Mouse (Mus musculus) erythroblast, embryonic 14.5 days (primary cell): Measurements from ENCODE around the gene Dlx6. TPM values are rescaled to one million over a fixed set of nuclear protein-coding genes. Genes with fewer than 3 reads are reported as not detected.

Experiments
- H3K27me3 ChIP-seq: 2 replicates; pipeline ENCODE4 v1.6.1; 2012; ENCODE audit warnings: inconsistent platforms; ENCODE audit not compliant: control insufficient read depth
- H3K36me3 ChIP-seq: 2 replicates; pipeline ENCODE4 v1.6.1; 2012; ENCODE audit warnings: mild to moderate bottlenecking, inconsistent platforms; ENCODE audit not compliant: control insufficient read depth
- H3K4me1 ChIP-seq: 2 replicates; pipeline ENCODE4 v1.6.1; 2012; ENCODE audit warnings: inconsistent platforms; ENCODE audit not compliant: control insufficient read depth
- H3K4me3 ChIP-seq: replicated peaks from 2 replicates; pipeline ENCODE3; 2012; ENCODE audit warnings: moderate library complexity, mild to moderate bottlenecking, inconsistent platforms
- H3K9me3 ChIP-seq: 2 replicates; pipeline ENCODE4 v1.6.1; 2012; ENCODE audit warnings: low read length, inconsistent platforms, mixed read lengths; ENCODE audit not compliant: control insufficient read depth
- GATA1 ChIP-seq: IDR thresholded peaks from 2 replicates; pipeline ENCODE4 v1.6.1; 2012; ENCODE audit warnings: low read length, inconsistent platforms, mixed read lengths
- TAL1 ChIP-seq: IDR thresholded peaks from 3 replicates; pipeline ENCODE4 v1.6.1; 2012; ENCODE audit warnings: low read length, inconsistent platforms, mixed read lengths
- polyA plus RNA-seq: library from polyadenylated mRNA; stranded (reverse); fragments of >175 nt; gene quantifications from 2 replicates; pipeline ENCODE4 v1.2.3, GENCODE M21; 2012

Gene Dlx6
- polyA plus RNA-seq, 1 experiment = not detected

- Histone ChIP-seq H3K9me3 (no peaks in the 10 kb centered on the region), H3K4me3 (no peak overlapping the region), H3K36me3 (no peaks in the 10 kb centered on the region), H3K4me1 (no peaks in the 10 kb centered on the region), H3K27me3 (peaks cover 98% of the 10 kb centered on the region)
- TF ChIP-seq GATA1 (no peak), TAL1 (no peak)
These were observed 5.4 kb upstream of the Dlx6 start for GRCm38 (mm10) chr6:6857766-6858165.

- Histone ChIP-seq H3K4me1 (no peaks in the 10 kb centered on the region), H3K27me3 (peaks cover 98% of the 10 kb centered on the region), H3K4me3 (no peak overlapping the region), H3K9me3 (no peaks in the 10 kb centered on the region), H3K36me3 (no peaks in the 10 kb centered on the region)
- TF ChIP-seq TAL1 (no peak), GATA1 (no peak)
These were observed 4.6 kb upstream of the Dlx6 start for GRCm38 (mm10) chr6:6858571-6858970.

GRCm38 (mm10) chr6:6859111-6859949 is 3.8 kb upstream of the Dlx6 start:
- no peaks in the 10 kb centered on the region for H3K4me1 ChIP-seq
- no peak overlapping the region for H3K4me3 ChIP-seq
- TF ChIP-seq TAL1 = no peak
- no peak for TF ChIP-seq GATA1
- peaks cover 99% of the 10 kb centered on the region for H3K27me3 ChIP-seq
- no peaks in the 10 kb centered on the region for H3K9me3 ChIP-seq
- no peaks in the 10 kb centered on the region for H3K36me3 ChIP-seq

- Histone ChIP-seq H3K4me1 (no peaks in the 10 kb centered on the region), H3K27me3 (peaks cover 99% of the 10 kb centered on the region), H3K9me3 (no peaks in the 10 kb centered on the region), H3K4me3 (no peak overlapping the region), H3K36me3 (no peaks in the 10 kb centered on the region)
- TF ChIP-seq TAL1 (no peak), GATA1 (no peak)
These were observed 3.2 kb upstream of the Dlx6 start for GRCm38 (mm10) chr6:6859950-6860410.

GRCm38 (mm10) chr6:6860411-6861085 is 2.6 kb upstream of the Dlx6 start:
- Histone ChIP-seq H3K4me3 (no peak overlapping the region), H3K27me3 (peaks cover 99% of the 10 kb centered on the region), H3K9me3 (no peaks in the 10 kb centered on the region), H3K4me1 (no peaks in the 10 kb centered on the region), H3K36me3 (no peaks in the 10 kb centered on the region)
- TF ChIP-seq TAL1 (no peak), GATA1 (no peak)

- Histone ChIP-seq H3K36me3 (no peaks in the 10 kb centered on the region), H3K4me3 (no peak overlapping the region), H3K27me3 (peaks cover 100% of the 10 kb centered on the region), H3K9me3 (no peaks in the 10 kb centered on the region), H3K4me1 (no peaks in the 10 kb centered on the region)
- no peak for TF ChIP-seq TAL1
- no peak for TF ChIP-seq GATA1
These were observed 1.9 kb upstream of the Dlx6 start for GRCm38 (mm10) chr6:6861086-6861797.

GRCm38 (mm10) chr6:6861798-6862428 is 1.2 kb upstream of the Dlx6 start:
- Histone ChIP-seq H3K9me3 (no peaks in the 10 kb centered on the region), H3K4me1 (no peaks in the 10 kb centered on the region)

GRCm38 (mm10) chr6:6862611-6863010 is 523 bp upstream of the Dlx6 start:
- Histone ChIP-seq H3K27me3 (peaks cover 100% of the 10 kb centered on the region), H3K36me3 (no peaks in the 10 kb centered on the region), H3K4me3 (no peak overlapping the region), H3K9me3 (no peaks in the 10 kb centered on the region), H3K4me1 (no peaks in the 10 kb centered on the region)
- TF ChIP-seq TAL1 (no peak), GATA1 (no peak)

More at GRCm38 (mm10) chr6:6861798-6862428, 1.2 kb upstream of the Dlx6 start:
- TF ChIP-seq TAL1 = no peak
- TF ChIP-seq GATA1 = no peak
- no peak overlapping the region for H3K4me3 ChIP-seq
- peaks cover 100% of the 10 kb centered on the region for H3K27me3 ChIP-seq
- H3K36me3 ChIP-seq = no peaks in the 10 kb centered on the region

GRCm38 (mm10) chr6:6863955-6864354 is 821 bp downstream of the Dlx6 start:
- Histone ChIP-seq H3K4me3 (no peak overlapping the region), H3K4me1 (no peaks in the 10 kb centered on the region)

More at GRCm38 (mm10) chr6:6863955-6864354, 821 bp downstream of the Dlx6 start:
- no peak for TF ChIP-seq GATA1
- no peak for TF ChIP-seq TAL1
- H3K27me3 ChIP-seq = peaks cover 97% of the 10 kb centered on the region
- H3K36me3 ChIP-seq = no peaks in the 10 kb centered on the region
- no peaks in the 10 kb centered on the region for H3K9me3 ChIP-seq
